Mouse (Mus musculus) lung, postnatal 0 days (tissue): ENCODE results near the gene Fmnl3. TPM values are rescaled to one million over a fixed set of nuclear protein-coding genes. Genes with fewer than 3 reads are reported as not detected.

ENCODE experiments used
- ATAC-seq: fragments of 200-750 bp; cut with Nextera tagmentation; 2 replicates; pipeline ENCODE4 v1.8.0; 2017; ENCODE audit warnings: moderate library complexity
- DNase-seq: peaks from one replicate; pipeline ENCODE4 v3.0.0-alpha.2; 2016; ENCODE audit warnings: low spot score
- H3K27ac ChIP-seq: fragments of 300-500 bp; sonication (generic); 2 replicates; pipeline ENCODE4 v1.5.1; 2014; ENCODE audit warnings: antibody characterized with exemption, mild to moderate bottlenecking, low read length, mixed read lengths
- H3K27me3 ChIP-seq: fragments of 300-500 bp; sonication (generic); replicated peaks from 2 replicates; pipeline ENCODE4 v1.6.1; 2014; ENCODE audit warnings: low read length, mixed read lengths; ENCODE audit not compliant: insufficient read depth
- H3K36me3 ChIP-seq: fragments of 300-500 bp; sonication (generic); 2 replicates; pipeline ENCODE4 v1.6.1; 2014; ENCODE audit warnings: low read length, mixed read lengths; ENCODE audit not compliant: insufficient read depth
- H3K4me1 ChIP-seq: fragments of 300-500 bp; sonication (generic); 2 replicates; pipeline ENCODE4 v1.6.1; 2014; ENCODE audit warnings: antibody characterized with exemption, low read depth, low read length, mixed read lengths; ENCODE audit not compliant: insufficient read depth
- H3K4me2 ChIP-seq: fragments of 300-500 bp; sonication (generic); replicated peaks from 2 replicates; pipeline ENCODE4 v1.6.1; 2014; ENCODE audit warnings: low read depth, mild to moderate bottlenecking, low read length, moderate library complexity, mixed read lengths
- H3K4me3 ChIP-seq: fragments of 300-500 bp; sonication (generic); 2 replicates; pipeline ENCODE4 v1.5.1; 2014; ENCODE audit warnings: low read depth, low read length
- H3K9ac ChIP-seq: fragments of 300-500 bp; sonication (generic); replicated peaks from 2 replicates; pipeline ENCODE4 v1.6.1; 2014; ENCODE audit warnings: low read depth, mild to moderate bottlenecking
- H3K9me3 ChIP-seq: fragments of 300-500 bp; sonication (generic); 2 replicates; pipeline ENCODE4 v1.6.1; 2016; ENCODE audit warnings: low read length, mixed read lengths
- CTCF ChIP-seq: IDR thresholded peaks from 2 replicates; pipeline ENCODE4 v1.5.1; 2016; ENCODE audit warnings: antibody characterized with exemption, mild to moderate bottlenecking
- EP300 ChIP-seq: IDR thresholded peaks from 2 replicates; pipeline ENCODE4 v1.6.1; 2016; ENCODE audit warnings: antibody characterized with exemption, mild to moderate bottlenecking, control low read depth
- WGBS: fragments of 180-500 bp; shearing (Covaris S2); extraction: QIAGEN DNeasy Blood & Tissue Kit; methylation state at CpG from one replicate; pipeline ENCODE4 v1.1.7; 2014; 5-methylcytosine and 5-hydroxymethylcytosine counted together
- polyA plus RNA-seq: library from polyadenylated mRNA; unstranded; fragments of >200 nt; fragmentation: Nextera tagmentation; extraction: Ambion mirVana; gene quantifications from 2 replicates; pipeline ENCODE4 v1.2.1, GENCODE M21; 2015

The Fmnl3 gene
- polyA plus RNA-seq, 1 experiment from 2014 or later = 25.8 TPM

DNA sequence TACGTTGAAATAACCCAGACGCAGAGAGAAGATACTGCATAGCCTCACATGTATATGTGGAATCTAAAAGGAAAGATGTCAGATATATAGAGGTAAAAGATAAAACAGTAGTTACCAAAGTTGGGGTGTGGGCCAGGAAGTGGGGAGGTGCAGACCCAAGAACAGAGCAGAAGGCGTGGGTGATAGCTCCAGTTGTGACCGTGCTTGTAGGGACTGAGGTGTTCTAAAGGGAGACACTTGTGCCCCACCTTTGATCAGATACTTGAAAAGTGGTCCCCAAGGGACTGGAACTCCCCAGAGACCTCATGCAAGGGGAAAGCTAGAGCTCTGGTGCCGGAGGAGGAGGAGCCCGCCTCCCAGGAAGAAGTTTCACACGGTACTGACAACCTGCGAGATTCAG is 94.2 kb downstream of the Fmnl3 start:
- no peak overlapping the region for H3K4me3 ChIP-seq
- no peaks in the 10 kb centered on the region for H3K4me1 ChIP-seq
- no peaks in the 10 kb centered on the region for H3K9me3 ChIP-seq
- H3K27me3 ChIP-seq = no peaks in the 10 kb centered on the region
- H3K9ac ChIP-seq = no peak overlapping the region
- TF ChIP-seq CTCF (no peak), EP300 (no peak)
- DNase-seq (no peak), ATAC-seq (no peak)
- H3K4me2 ChIP-seq = no peak overlapping the region
- 76% methylated on average over 8 of the region's 8 CpGs for WGBS
- H3K27ac ChIP-seq = no peak overlapping the region
- H3K36me3 ChIP-seq = no peaks in the 10 kb centered on the region

Other genes starting within 250 kb of the Fmnl3 start
- gene Spats2, start 244.6 kb downstream of the Fmnl3 start, polyA plus RNA-seq = 13.7 and 16.3 TPM in 2 replicates
- 0.21 and 0.63 TPM in 2 replicates for gene Kcnh3, start 145.6 kb downstream of the Fmnl3 start, polyA plus RNA-seq
- 96.9 and 102 TPM in 2 replicates for gene Mcrs1, start 118.5 kb downstream of the Fmnl3 start, polyA plus RNA-seq
- 37.1 and 39.9 TPM in 2 replicates for gene Prpf40b, start 75.4 kb downstream of the Fmnl3 start, polyA plus RNA-seq
- 0.07 TPM in 1 of 2 replicates, not detected in the other for gene Fam186b, start 74.6 kb downstream of the Fmnl3 start, polyA plus RNA-seq
- gene Tmbim6, start 22.4 kb upstream of the Fmnl3 start, polyA plus RNA-seq = 669 and 693 TPM in 2 replicates
- gene Nckap5l, start 87.3 kb upstream of the Fmnl3 start, polyA plus RNA-seq = 5.2 and 6.0 TPM in 2 replicates
- 11.2 and 11.5 TPM in 2 replicates for gene Bcdin3d, start 104.2 kb upstream of the Fmnl3 start, polyA plus RNA-seq
- 0.81 and 0.95 TPM in 2 replicates for gene Faim2, start 157.7 kb upstream of the Fmnl3 start, polyA plus RNA-seq
- gene Aqp2, start 208.6 kb upstream of the Fmnl3 start, polyA plus RNA-seq = not detected in 2 replicates
- gene Aqp5, start 220.3 kb upstream of the Fmnl3 start, polyA plus RNA-seq = 551 and 593 TPM in 2 replicates
- not detected in 2 replicates for gene Aqp6, start 230.9 kb upstream of the Fmnl3 start, polyA plus RNA-seq